Mouse (Mus musculus) natural killer cell, adult 2 months (primary cell): ENCODE data around the gene 2010003K11Rik.

Experiments
- DNase-seq, 2 experiments: peaks; one replicate each; pipeline ENCODE4 v3.0.0; 2022; ENCODE audit warnings: low spot score in 2 of 2

Gene 2010003K11Rik

GRCm38 (mm10) chr19:4497263-4497973 is 965 bp downstream of the 2010003K11Rik start:
- peak; percentile 34 to 64 for DNase-seq

GRCm38 (mm10) chr19:4496535-4497262 is 1.7 kb downstream of the 2010003K11Rik start:
- DNase-seq, result no peak

GRCm38 (mm10) chr19:4495814-4496213 is 2.6 kb downstream of the 2010003K11Rik start:
- DNase-seq, result no peak

- DNase-seq, result no peak
Measured at GRCm38 (mm10) chr19:4494707-4495106, 3.7 kb downstream of the 2010003K11Rik start.

GRCm38 (mm10) chr19:4492526-4493296 is 5.7 kb downstream of the 2010003K11Rik start:
- no peak for DNase-seq

GRCm38 (mm10) chr19:4491080-4491695 is 7.2 kb downstream of the 2010003K11Rik start:
- DNase-seq, result no peak

- no peak for DNase-seq
Measured at GRCm38 (mm10) chr19:4487877-4488276, 10.5 kb downstream of the 2010003K11Rik start.

- DNase-seq, result no peak
Measured at GRCm38 (mm10) chr19:4485006-4485405, 13.4 kb downstream of the 2010003K11Rik start.

GRCm38 (mm10) chr19:4482111-4482859 is 16.1 kb downstream of the 2010003K11Rik start:
- no peak for DNase-seq

- no peak for DNase-seq
Measured at GRCm38 (mm10) chr19:4481326-4481725, 17.1 kb downstream of the 2010003K11Rik start.

- no peak for DNase-seq
Measured at GRCm38 (mm10) chr19:4480041-4480440, 18.3 kb downstream of the 2010003K11Rik start.

- DNase-seq, result no peak
Measured at GRCm38 (mm10) chr19:4478190-4478516, 20.2 kb downstream of the 2010003K11Rik start.

GRCm38 (mm10) chr19:4477345-4478189 is 20.8 kb downstream of the 2010003K11Rik start, which contains the start of gene Syt12:
Gene Syt12, minus strand, starts transcription at chr19:4477447.
- no peak for DNase-seq

GRCm38 (mm10) chr19:4476601-4477257 is 21.7 kb downstream of the 2010003K11Rik start:
- no peak for DNase-seq

GRCm38 (mm10) chr19:4475224-4475925 is 23.0 kb downstream of the 2010003K11Rik start:
- DNase-seq, result peak; percentile 58 to 77

GRCm38 (mm10) chr19:4474739-4475138 is 23.6 kb downstream of the 2010003K11Rik start:
- DNase-seq, result no peak

- DNase-seq, result no peak
Measured at GRCm38 (mm10) chr19:4473549-4473948, 24.8 kb downstream of the 2010003K11Rik start.

- DNase-seq, result no peak
Measured at GRCm38 (mm10) chr19:4468363-4468762, 30.0 kb downstream of the 2010003K11Rik start.

GRCm38 (mm10) chr19:4464666-4465065 is 33.7 kb downstream of the 2010003K11Rik start:
- DNase-seq, result no peak
